Mouse (Mus musculus): ENCODE data around the gene Lmbr1l.

Gene Lmbr1l

DNA sequence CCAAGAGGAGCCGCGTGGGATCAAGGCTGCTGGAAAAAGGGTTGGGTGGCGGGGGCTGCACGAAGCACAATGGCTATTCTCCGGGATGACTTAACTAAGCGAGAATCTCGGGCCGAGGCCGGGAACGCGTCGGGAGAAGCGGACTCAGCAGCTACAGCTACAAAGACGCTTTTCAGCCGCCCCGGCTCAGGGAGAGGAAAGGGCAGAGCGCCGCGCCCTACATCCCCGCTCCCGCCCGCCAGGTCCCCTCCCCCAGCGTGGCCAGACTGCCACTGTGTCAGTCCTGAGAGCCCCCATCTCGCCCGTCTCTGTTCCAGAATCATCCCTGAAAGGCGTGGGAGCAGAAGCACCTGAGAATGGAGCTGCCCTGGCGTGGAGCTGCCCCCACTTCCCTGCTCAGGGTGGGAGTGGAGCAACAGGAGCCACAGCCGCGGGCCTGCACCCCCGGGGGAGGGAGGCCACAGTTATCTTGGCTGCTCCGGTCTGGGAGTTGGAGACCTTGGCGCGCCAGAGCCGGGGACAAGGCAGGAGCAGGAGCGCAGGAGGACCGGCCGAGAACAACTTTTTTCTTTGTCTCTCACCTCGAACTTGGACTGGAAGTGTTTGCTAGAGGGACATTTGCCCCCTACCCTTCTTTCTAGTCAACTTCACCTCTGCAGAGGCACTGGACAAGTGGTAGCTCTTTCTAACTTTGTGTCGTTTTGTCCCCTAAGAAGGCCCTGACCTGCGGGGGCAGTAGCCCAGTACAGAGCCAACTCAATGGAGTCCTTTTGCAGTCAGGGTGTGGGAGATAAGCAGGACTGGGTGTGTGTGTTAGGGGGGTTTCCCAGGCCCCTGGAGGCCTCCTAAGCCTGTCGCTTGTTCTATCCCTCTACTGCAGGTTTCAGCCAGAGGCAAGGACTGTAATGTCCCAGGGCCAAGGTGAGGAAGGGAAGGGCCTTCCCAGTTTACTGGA, 22.1 kb downstream of the Lmbr1l start:
- DNase-seq (ENCODE audit: low spot score): peak; percentile 79

DNA sequence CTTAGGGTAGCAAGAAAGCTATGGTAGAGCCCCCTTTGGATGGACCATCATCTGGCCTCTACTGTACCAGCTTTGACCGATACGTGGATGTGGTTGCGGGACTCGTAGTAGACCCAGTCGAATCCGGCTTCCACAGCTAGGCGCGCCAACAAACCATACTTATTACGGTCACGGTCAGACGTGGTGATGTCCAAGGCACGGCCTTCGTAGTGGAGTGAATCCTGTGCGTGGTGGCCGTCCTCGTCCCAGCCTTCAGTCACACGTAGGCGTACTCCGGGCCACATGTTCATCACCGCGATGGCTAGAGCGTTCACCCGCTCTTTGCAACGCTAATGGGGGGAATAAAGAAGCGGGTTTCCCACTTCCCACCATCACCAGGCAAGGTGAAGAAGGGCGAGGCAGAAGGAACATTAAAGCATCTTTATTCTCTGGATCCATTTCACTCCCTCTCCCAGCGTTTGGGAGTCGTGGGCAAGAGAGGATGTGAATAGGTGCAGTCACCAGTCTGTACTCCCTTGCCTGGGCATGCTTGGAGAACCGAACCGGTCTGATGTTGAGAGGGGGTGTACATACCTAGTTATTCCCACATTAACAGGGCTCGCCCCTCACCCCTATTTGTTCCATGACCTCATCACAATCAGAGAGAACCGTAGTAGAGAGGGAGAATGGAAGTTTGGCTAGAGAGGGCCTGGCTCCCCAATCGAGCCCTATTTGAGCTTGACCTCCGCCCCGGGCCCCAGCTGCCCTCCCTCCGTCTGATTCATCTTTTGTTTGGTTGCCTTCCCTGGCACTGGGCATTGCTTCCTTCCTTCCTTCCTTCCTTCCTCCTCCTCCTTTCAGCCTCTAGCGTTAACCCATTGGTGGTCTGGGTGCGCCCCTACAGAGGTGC, 23.0 kb downstream of the Lmbr1l start:
- DNase-seq (ENCODE audit: low spot score): peak; percentile 52

GRCm38 (mm10) chr15:98893940-98894745, 23.9 kb downstream of the Lmbr1l start, which contains the start of gene Rhebl1:
Gene Rhebl1 (minus strand): TSS chr15:98894540.
- peak; percentile 45 for DNase-seq (ENCODE audit: low spot score)

DNA sequence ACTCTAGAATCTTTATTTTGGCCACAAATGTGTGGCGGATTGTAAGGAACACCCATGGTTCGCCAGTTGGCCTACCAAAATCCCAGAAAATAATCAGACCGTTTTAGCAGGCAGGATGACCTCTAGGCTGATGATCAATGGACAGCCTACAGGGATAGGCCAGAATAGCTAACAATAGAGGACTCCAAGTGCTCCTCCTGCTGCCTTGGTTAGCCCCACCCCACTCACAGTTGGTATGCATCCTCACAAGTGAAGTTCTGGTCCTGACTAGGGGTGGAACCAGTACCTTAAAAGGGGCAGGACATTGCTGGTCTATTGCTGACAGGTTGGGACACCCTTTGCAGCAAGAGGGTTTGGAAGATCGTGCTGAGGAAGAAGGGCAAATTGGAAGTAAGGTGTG, 25.0 kb downstream of the Lmbr1l start:
- peak; percentile 14 for DNase-seq (ENCODE audit: low spot score)

DNA sequence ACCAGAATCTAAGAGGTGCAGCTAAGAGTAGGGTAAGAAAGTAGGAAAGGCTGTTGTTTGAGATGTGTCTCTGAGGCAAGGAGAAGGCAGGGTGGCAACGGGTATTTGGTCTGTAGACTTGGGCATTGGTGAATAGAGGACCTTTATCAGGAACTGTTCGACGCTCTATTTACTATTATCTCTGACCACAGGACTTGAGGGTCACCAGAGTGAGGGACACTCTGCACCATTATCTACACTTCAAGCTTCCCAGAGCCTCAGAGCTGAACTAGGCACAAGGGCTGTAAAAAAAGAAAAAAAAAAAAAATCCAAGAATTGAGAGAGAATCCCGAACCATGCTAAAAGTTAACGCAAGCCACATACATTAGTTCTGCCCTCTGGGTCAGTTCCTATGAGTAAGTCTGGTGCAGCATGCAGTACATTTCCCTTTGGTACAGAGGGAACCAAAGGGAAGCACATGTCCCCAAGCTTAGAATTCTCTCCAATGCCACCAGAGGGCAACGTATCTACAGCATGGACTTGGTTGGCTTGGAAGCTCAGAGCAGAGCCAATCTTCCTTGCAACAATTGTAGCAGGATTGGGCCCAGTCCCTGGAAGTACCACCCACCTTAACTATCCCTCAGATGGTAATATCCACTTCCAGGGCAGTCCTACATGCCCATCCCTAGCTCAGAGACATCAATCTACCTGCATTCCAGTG, 26.0 kb downstream of the Lmbr1l start:
- DNase-seq (ENCODE audit: low spot score): peak; percentile 90

DNA sequence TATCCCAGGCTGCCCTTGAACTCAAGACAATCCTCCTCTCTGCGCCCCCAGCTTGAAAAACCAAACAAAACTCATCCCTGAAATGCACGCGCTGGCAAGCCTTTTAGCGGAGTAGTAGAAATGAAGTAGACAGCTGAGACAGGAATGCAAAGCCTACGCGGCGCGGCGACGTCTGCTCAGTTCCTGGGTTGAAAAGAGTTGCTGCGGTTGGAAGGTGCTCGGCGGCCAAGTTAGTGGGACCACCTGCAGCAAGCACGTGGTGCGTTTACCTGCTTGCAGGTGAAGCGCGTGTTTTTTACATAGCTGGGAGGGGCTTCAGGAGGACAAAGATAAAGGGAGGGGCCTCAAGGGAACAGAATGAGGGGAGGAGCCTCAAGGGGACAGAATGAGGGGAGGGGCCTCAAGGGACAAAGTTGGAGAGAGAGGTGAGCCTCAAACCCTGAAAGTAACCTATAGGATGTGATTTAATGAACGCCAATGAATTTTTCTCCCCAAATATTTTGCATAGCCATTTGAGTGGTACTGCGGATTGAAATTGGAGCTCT, 26.8 kb downstream of the Lmbr1l start:
- DNase-seq (ENCODE audit: low spot score): peak; percentile 39

DNA sequence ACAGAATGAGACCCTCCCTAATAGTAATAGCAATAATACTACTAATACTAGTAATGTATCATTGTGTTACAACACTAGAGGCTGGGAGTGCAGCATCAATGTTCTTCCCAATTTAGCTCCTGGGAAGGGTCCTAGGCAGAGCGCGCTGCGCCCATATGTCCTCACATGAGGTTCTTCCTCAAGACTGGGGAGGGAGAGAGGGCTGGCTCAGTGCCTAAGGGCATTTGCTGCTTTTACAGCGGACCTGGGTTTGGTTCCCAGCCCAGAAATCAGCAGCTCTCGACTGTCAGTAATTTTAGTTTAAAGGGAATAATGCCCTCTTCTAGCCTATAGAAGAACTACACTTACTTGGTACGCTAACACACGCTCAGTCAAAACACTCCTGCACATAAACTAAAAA, 30.5 kb downstream of the Lmbr1l start:
- DNase-seq (ENCODE audit: low spot score): no peak

GRCm38 (mm10) chr15:98886667-98887387, 31.2 kb downstream of the Lmbr1l start:
- DNase-seq (ENCODE audit: low spot score): no peak

DNA sequence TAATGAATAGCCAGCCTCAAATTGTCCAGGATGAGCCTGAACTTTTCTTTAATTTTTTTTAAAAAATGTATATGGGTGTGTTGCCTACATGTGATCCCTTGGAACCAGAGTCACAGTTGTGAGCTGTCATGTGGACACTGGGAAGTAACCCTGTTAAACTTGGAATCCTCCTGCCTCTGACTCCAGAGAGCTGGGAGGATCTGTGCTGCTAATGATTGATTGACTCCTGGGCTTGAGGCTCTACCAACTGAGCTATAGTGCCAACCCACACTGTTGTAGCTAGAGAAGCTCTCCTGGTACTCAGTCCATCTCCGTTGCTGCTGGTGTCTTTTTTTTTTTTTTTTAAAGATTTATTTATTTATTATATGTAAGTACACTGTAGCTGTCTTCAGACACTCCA, 33.9 kb downstream of the Lmbr1l start:
- no peak for DNase-seq (ENCODE audit: low spot score)

- no peak for DNase-seq (ENCODE audit: low spot score)
Observed at GRCm38 (mm10) chr15:98883661-98884060, 34.4 kb downstream of the Lmbr1l start.

- no peak for DNase-seq (ENCODE audit: low spot score)
Observed at GRCm38 (mm10) chr15:98881656-98882008, 36.4 kb downstream of the Lmbr1l start.

- DNase-seq (ENCODE audit: low spot score): peak; percentile 99
Observed at GRCm38 (mm10) chr15:98880978-98881655, 36.9 kb downstream of the Lmbr1l start.

- DNase-seq (ENCODE audit: low spot score): peak; percentile 91
Observed at GRCm38 (mm10) chr15:98877331-98877730, 40.7 kb downstream of the Lmbr1l start.

- DNase-seq (ENCODE audit: low spot score): peak; percentile 97
Observed at GRCm38 (mm10) chr15:98871916-98872888, 45.8 kb downstream of the Lmbr1l start.

GRCm38 (mm10) chr15:98871070-98871915, 46.7 kb downstream of the Lmbr1l start, which contains the start of gene Kmt2d:
Gene Kmt2d (minus strand): TSS chr15:98871204.
- peak; percentile 52 for DNase-seq (ENCODE audit: low spot score)

DNA sequence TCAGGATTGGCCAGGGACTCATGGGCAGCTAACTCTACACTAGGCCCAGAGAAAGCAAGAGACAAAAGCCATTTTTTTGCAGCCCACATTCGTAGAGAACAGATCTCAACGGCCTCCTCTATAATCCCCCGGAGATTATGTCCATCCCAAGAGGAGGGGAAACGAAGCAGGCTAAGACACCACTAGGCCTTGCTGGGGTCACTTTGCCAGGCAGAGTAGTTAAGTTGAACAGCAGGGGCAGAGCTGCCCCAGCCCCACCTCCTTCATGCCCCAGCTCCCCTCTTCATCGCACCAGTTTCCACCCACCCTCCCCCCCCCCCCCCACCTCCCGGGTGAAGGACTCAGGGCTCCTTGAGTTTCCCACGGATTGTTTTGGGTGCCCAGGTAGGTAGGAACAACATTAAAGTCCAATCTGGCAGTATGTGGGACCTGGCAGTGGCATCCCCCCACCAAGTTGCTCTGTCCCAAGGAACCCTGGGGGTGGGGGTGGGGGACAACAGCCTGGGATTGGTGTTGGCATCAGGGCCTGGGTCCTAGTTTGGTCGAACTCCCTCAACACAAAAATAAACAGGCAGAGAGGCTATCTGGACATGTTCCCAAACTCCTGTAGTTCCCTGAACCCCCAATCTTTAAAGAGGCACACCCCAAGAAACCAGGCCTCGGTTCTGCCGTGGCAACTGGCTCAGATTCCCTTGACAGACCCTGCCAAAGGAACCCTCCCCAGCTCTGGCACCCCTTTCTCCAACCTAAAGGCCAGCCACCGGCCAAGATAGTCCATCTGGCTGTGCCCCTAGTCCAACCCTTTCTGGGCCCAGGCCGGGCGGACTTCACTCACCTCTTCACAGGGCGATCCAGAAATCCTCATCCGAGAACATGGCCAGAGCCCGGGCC, 47.6 kb downstream of the Lmbr1l start:
- DNase-seq (ENCODE audit: low spot score): peak; percentile 42

All from embryo, embryonic 10.5 days (tissue).